Mouse (Mus musculus) subcutaneous adipose tissue, adult 2 months (tissue): Measurements from ENCODE around the gene Csta1. TPM values are rescaled to one million over a fixed set of nuclear protein-coding genes. Genes with fewer than 3 reads are reported as not detected.

ENCODE experiments used
- polyA plus RNA-seq: library from polyadenylated mRNA; depleted of rRNA; stranded (reverse); fragments of >200 nt; gene quantifications from 2 replicates; pipeline ENCODE4 v1.2.3, GENCODE M21; 2012; ENCODE audit warnings: low replicate concordance; rRNA removed

Gene Csta1
- polyA plus RNA-seq, result not detected in 2 replicates

DNA sequence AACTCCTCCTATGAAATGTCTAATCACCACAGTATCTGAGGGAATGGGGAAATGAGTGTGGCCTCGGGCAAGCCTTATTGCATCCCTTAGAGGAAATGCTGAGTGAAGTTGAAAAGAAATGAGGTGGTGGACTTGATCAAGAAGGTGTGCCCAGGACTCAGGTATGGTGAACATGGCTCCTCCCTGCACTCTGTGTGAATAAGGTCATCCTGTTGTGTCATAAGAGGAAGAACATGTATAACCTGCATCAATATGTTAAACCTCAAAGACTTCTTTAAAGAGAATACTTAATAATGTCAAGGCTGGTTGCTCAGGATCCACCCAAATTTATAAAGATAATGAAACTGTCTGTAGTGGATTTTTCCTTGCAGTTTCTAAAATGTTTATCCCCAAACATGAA, at the start of gene Csta1:
TSS of gene Csta1 (minus strand) at position 101 of the 400 bp plus-strand sequence.

DNA sequence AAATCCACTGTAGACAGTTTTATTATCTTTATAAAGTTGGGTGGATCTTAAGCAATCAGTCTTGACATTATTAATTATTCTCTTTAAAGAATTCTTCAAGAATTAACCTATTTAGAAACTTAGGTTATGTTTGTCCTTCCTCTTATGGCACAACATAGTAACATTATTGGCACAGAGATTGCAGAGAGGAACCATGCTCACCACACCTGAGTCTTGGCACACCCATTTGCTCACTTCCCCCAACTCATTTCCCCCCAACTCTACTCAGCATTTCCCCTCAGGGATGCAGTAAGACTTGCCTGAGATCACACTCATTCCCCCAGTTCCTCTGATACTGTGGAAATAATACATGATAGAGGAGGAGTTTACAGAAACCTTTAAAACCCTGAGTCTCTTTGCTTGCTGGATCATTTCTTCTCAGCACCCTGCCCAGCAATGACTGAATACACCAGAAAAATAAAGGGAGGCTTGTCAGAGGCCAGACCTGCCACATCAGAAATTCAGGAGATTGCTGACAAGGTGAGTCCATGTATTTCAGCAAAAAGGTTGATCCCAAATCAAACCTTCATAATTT, 25.4 kb upstream of the Csta1 start, which contains the start of gene Stfa2l1:
TSS of gene Stfa2l1 (plus strand) at position 410 of the 574 bp plus-strand sequence.

GRCm38 (mm10) chr16:36071450-36072379, 59.3 kb downstream of the Csta1 start, which contains the start of the genes Fam162a and Ccdc58:
Gene Fam162a, minus strand, starts transcription at chr16:36071594.
Gene Ccdc58, plus strand, starts transcription at chr16:36071685.

Other genes with a start within 250 kb of the Csta1 start
- 16.1 and 20.7 TPM in 2 replicates for gene Parp9, start 192.8 kb downstream of the Csta1 start, polyA plus RNA-seq
- gene Dtx3l, start 192.1 kb downstream of the Csta1 start, polyA plus RNA-seq, result 14.6 and 17.7 TPM in 2 replicates
- 8.6 and 9.2 TPM in 2 replicates for gene Kpna1, start 152.5 kb downstream of the Csta1 start, polyA plus RNA-seq
- 3.1 and 3.7 TPM in 2 replicates for gene Wdr5b, start 90.1 kb downstream of the Csta1 start, polyA plus RNA-seq
- gene Fam162a, start 59.6 kb downstream of the Csta1 start, polyA plus RNA-seq, result 44.6 and 93.4 TPM in 2 replicates
- gene Ccdc58, start 59.6 kb downstream of the Csta1 start, polyA plus RNA-seq, result 6.6 and 7.4 TPM in 2 replicates
- not detected in 2 replicates for gene Stfa2l1, start 25.6 kb upstream of the Csta1 start, polyA plus RNA-seq
- not detected in 2 replicates for gene Gm5483, start 53.0 kb upstream of the Csta1 start, polyA plus RNA-seq
- gene Gm5416, start 79.2 kb upstream of the Csta1 start, polyA plus RNA-seq, result not detected in 2 replicates
- gene 2010005H15Rik, start 90.2 kb upstream of the Csta1 start, polyA plus RNA-seq, result not detected in 2 replicates
- not detected in 2 replicates for gene Stfa1, start 145.7 kb upstream of the Csta1 start, polyA plus RNA-seq
- gene BC117090, start 203.1 kb upstream of the Csta1 start, polyA plus RNA-seq, result not detected in 2 replicates
- not detected in 2 replicates for gene BC100530, start 236.5 kb upstream of the Csta1 start, polyA plus RNA-seq